In genomic region chr4:57867454-57867853, GRCm38 (mm10) we compare ENCODE assay signal across 10 mouse cellular contexts. TPM values are rescaled to one million over a fixed set of nuclear protein-coding genes. Genes with fewer than 3 reads are reported as not detected.
DNase-seq lines count a peak whose midpoint lies in the region; ATAC-seq and TF ChIP-seq lines count a peak whose summit lies in the region.
"Had no signal": no experiment of that assay in that cellular context is flagged by ENCODE, and none has a peak within 500 bp of the region (broad histone marks: within the 10 kb centered on the region; RNA-seq: fewer than 3 reads in every experiment).

No protein-coding gene starts in this region.

- H3K4me3 ChIP-seq in lung, embryonic 14.5 days (ENCODE audit: low read depth, low read length), result no peak overlapping the region
- peak overlapping the region in 2 of 3 experiments; percentile 37 to 41 for H3K4me3 ChIP-seq in CH12.LX (replicated peaks in 1 of 3; ENCODE audit: low read depth in 2 of 3, low read length in 2 of 3, poor library complexity in 1 of 3)

- TF ChIP-seq POLR2A in CH12.LX (IDR thresholded peaks at IDR 0.05; ENCODE audit: low read depth, low read length), result peak; percentile 49

- TF ChIP-seq EP300 in CH12.LX (IDR thresholded peaks at IDR 0.05; ENCODE audit: low read length), result peak; percentile 49; the same call in 1 of the 2 replicates

- in situ Hi-C loops in CH12.LX (cut with MboI; ENCODE audit: low pct_ligation_motif_present, low pct_unique_long_range_greater_than_20kb, low sequenced_read_pairs), result no loop called here

- ATAC-seq in lung, embryonic 14.5 days (ENCODE audit: insufficient read depth), result no peak
- peak; percentile 36 for ATAC-seq in activated CD4-positive, CD25-positive, alpha-beta regulatory T cell, adult 4 months
- ATAC-seq: intestine, embryonic 16.5 days had no signal

- no peak overlapping the region for H3K9ac ChIP-seq in lung, embryonic 14.5 days
- H3K9ac ChIP-seq in CH12.LX (ENCODE audit: insufficient read depth, low read depth), result peak overlapping the region; percentile 6; the same call in 1 of the 2 replicates

- H3K9me3 ChIP-seq in lung, embryonic 14.5 days (ENCODE audit: low read depth, low read length), result no peaks in the 10 kb centered on the region
- no peaks in the 10 kb centered on the region for H3K9me3 ChIP-seq in CH12.LX (replicated peaks; ENCODE audit: low read length)

- TF ChIP-seq CTCF in lung, embryonic 14.5 days (IDR thresholded peaks at IDR 0.05; ENCODE audit: low read depth), result no peak
- TF ChIP-seq CTCF in CH12.LX (conservative IDR thresholded peaks at IDR 0.05 in 1 of 2, IDR thresholded peaks at IDR 0.05 in 1 of 2; ENCODE audit: low read depth in 2 of 2, low read length in 2 of 2), result no peak

- H3K36me3 ChIP-seq in lung, embryonic 14.5 days (ENCODE audit: insufficient read depth), result no peaks in the 10 kb centered on the region; the same call in 1 of the 2 replicates
- no peaks in the 10 kb centered on the region for H3K36me3 ChIP-seq in CH12.LX (replicated peaks in 1 of 2; ENCODE audit: control insufficient read depth in 1 of 2, insufficient read depth in 1 of 2, low read length in 1 of 2)

- dilution Hi-C loops in CH12.LX (cut with MboI; ENCODE audit: extremely low pct_ligation_motif_present, extremely low pct_unique_long_range_greater_than_20kb, low sequenced_read_pairs), result no loop called here

- peak; percentile 21 for DNase-seq in lung, embryonic 14.5 days
- DNase-seq in lung, adult 18-20 months, result no peak
- peak; percentile 90 for DNase-seq in CH12.LX (ENCODE audit: extremely low read depth)
- DNase-seq in spleen, postnatal 36 days (ENCODE audit: low spot score in 2 of 2), result peak; percentile 73 to 77
- DNase-seq in embryo, embryonic 9.5 days (ENCODE audit: extremely low spot score), result no peak
- DNase-seq in adrenal gland, postnatal 14 days, result no peak
- DNase-seq: embryo, embryonic 11 days; gastrocnemius, postnatal 14 days had no signal

- no peaks in the 10 kb centered on the region for H3K79me2 ChIP-seq in CH12.LX (replicated peaks; ENCODE audit: control insufficient read depth, extremely low read depth, insufficient read depth, poor library complexity, severe bottlenecking)

- H3K27ac ChIP-seq in lung, embryonic 14.5 days (ENCODE audit: low read depth), result no peak overlapping the region
- no peak overlapping the region for H3K27ac ChIP-seq in CH12.LX (ENCODE audit: insufficient read depth, low read depth)

- no peak overlapping the region for H3K4me2 ChIP-seq in lung, embryonic 14.5 days
- H3K4me2 ChIP-seq in CH12.LX (ENCODE audit: insufficient read depth, low read depth, poor library complexity, severe bottlenecking), result peak overlapping the region; percentile 87

- 43% methylated on average over 10 of the region's 10 CpGs for WGBS in lung, embryonic 14.5 days

- no peak; the same call in none of the 2 replicates for TF ChIP-seq RAD21 in CH12.LX (IDR thresholded peaks at IDR 0.05; ENCODE audit: low read depth, low read length)

- H3K4me1 ChIP-seq in lung, embryonic 14.5 days (ENCODE audit: insufficient read depth), result no peaks in the 10 kb centered on the region
- H3K4me1 ChIP-seq in CH12.LX (ENCODE audit: control insufficient read depth in 1 of 2, insufficient read depth in 2 of 2), result peaks cover 16 to 37% of the 10 kb centered on the region in 2 experiments

- H3K27me3 ChIP-seq in lung, embryonic 14.5 days (ENCODE audit: insufficient read depth, low read length), result no peaks in the 10 kb centered on the region
- no peaks in the 10 kb centered on the region for H3K27me3 ChIP-seq in CH12.LX (replicated peaks)

TF ChIP-seq in CH12.LX, 34 proteins besides CTCF, POLR2A, EP300 and RAD21:
- TF ChIP-seq ZNF384 (IDR thresholded peaks at IDR 0.05; ENCODE audit: low read depth, low read length) (peak; percentile 87), ELF1 (IDR thresholded peaks at IDR 0.05; ENCODE audit: low read depth, low read length) (peak; percentile 76), ZMIZ1 (IDR thresholded peaks at IDR 0.05; ENCODE audit: low read depth, low read length) (no peak), RCOR1 (conservative IDR thresholded peaks at IDR 0.05; ENCODE audit: low read depth, low read length) (no peak), IRF4 (IDR thresholded peaks at IDR 0.05; ENCODE audit: low read depth, low read length) (peak; percentile 89), CHD1 (IDR thresholded peaks at IDR 0.05; ENCODE audit: low read depth, low read length) (0 out of 2 replicates have a peak, but pooled peaks have one; percentile 23), E2F4 (IDR thresholded peaks at IDR 0.05; ENCODE audit: insufficient replicate concordance, low read depth, low read length) (no peak), MAZ (IDR thresholded peaks at IDR 0.05; ENCODE audit: low read depth, low read length) (0 out of 2 replicates have a peak, but pooled peaks have one; percentile 72), MAX (IDR thresholded peaks at IDR 0.05; ENCODE audit: low read length) (peak; percentile 1; the same call in 1 of the 2 replicates), UBTF (IDR thresholded peaks at IDR 0.05; ENCODE audit: low read depth, low read length) (0 out of 2 replicates have a peak, but pooled peaks have one; percentile 14), SIN3A (IDR thresholded peaks at IDR 0.05; ENCODE audit: low read length) (peak; percentile 68; the same call in 1 of the 2 replicates), MXI1 (IDR thresholded peaks at IDR 0.05; ENCODE audit: low read depth, low read length) (0 out of 2 replicates have a peak, but pooled peaks have one; percentile 45), TBP (conservative IDR thresholded peaks at IDR 0.05; ENCODE audit: low read depth, low read length) (0 out of 2 replicates have a peak, but pooled peaks have one; percentile 12), BHLHE40 (IDR thresholded peaks at IDR 0.05; ENCODE audit: low read depth, low read length) (0 out of 2 replicates have a peak, but pooled peaks have one; percentile 44), CHD2 (IDR thresholded peaks at IDR 0.05; ENCODE audit: low read length) (0 out of 2 replicates have a peak, but pooled peaks have one; percentile 18), JUND (conservative IDR thresholded peaks at IDR 0.05; ENCODE audit: low read depth, low read length) (0 out of 2 replicates have a peak, but pooled peaks have one; percentile 4), MAFK (IDR thresholded peaks at IDR 0.05; ENCODE audit: insufficient replicate concordance, low read length) (no peak)

RNA-seq across cellular contexts. Expression of gene D630039A03Rik, which starts 48.6 kb away (rescaled TPM):
- polyA plus RNA-seq in lung, embryonic 14.5 days (2014; fragmentation: Nextera tagmentation; extraction: Ambion mirVana), result 2.2 and 2.3 TPM in 2 replicates
- total RNA-seq in CH12.LX (2012; rRNA removed) (not detected in 2 replicates), CH12.LX (2014; rRNA removed) (not detected in 2 replicates)
- not detected in 2 replicates for polyA plus RNA-seq in CH12.LX (2012; ENCODE audit: insufficient read length, low read depth)
- 10 to 100 TPM; 14.3 to 17.3 TPM for polyA plus RNA-seq in activated CD4-positive, CD25-positive, alpha-beta regulatory T cell, adult 4 months (2017; shearing (Covaris generic))
- total RNA-seq in adrenal gland, postnatal 14 days (2021), result 9.0 and 9.4 TPM in 2 replicates
- total RNA-seq: gastrocnemius, postnatal 14 days had no signal

Comparison
In these comparisons a context has a peak if more than half of its experiments do, and no peak if none do; other contexts are left out.
1. DNase-seq: peak in lung, embryonic 14.5 days (single experiment), CH12.LX (single experiment) and spleen, postnatal 36 days (2 of 2); none in lung, adult 18-20 months (0 of 2), embryo, embryonic 9.5 days (single experiment) and adrenal gland, postnatal 14 days (single experiment).